Mouse (Mus musculus) lung, embryonic 16.5 days (tissue): Measurements from ENCODE around the gene Hsd3b6. TPM values are rescaled to one million over a fixed set of nuclear protein-coding genes. Genes with fewer than 3 reads are reported as not detected.

Experiments
- polyA plus RNA-seq: library from polyadenylated mRNA; unstranded; fragments of >200 nt; fragmentation: Nextera tagmentation; extraction: Ambion mirVana; gene quantifications from 2 replicates; pipeline ENCODE4 v1.2.1, GENCODE M21; 2015

Gene Hsd3b6
- polyA plus RNA-seq, 1 experiment from 2014 or later = 0.92 TPM

Other genes starting within 250 kb of the Hsd3b6 start
- not detected in 2 replicates for gene Gm10681, start 225.6 kb downstream of the Hsd3b6 start, polyA plus RNA-seq
- gene Hsd3b5, start 184.2 kb downstream of the Hsd3b6 start, polyA plus RNA-seq = not detected in 2 replicates
- not detected in 2 replicates for gene Hsd3b2, start 89.9 kb downstream of the Hsd3b6 start, polyA plus RNA-seq
- 0.35 TPM in 1 of 2 replicates, not detected in the other for gene Hsd3b3, start 51.3 kb downstream of the Hsd3b6 start, polyA plus RNA-seq
- 0.41 TPM in 1 of 2 replicates, not detected in the other for gene Hsd3b1, start 45.4 kb upstream of the Hsd3b6 start, polyA plus RNA-seq
- 0.09 and 0.47 TPM in 2 replicates for gene Hao2, start 78.8 kb upstream of the Hsd3b6 start, polyA plus RNA-seq